Mouse (Mus musculus) heart, embryonic 10.5 days (tissue): ENCODE measurements around the gene Zfp956. TPM values are rescaled to one million over a fixed set of nuclear protein-coding genes. Genes with fewer than 3 reads are reported as not detected.
"Not testable (repeated sequence)": the region's sequence is repeated elsewhere in the genome, so short reads cannot be mapped to it uniquely, and the experiment has no call there.

Source experiments
- DNase-seq: peaks from one replicate; pipeline ENCODE4 v3.0.0-alpha.2; 2017; ENCODE audit warnings: low spot score
- H3K27ac ChIP-seq: fragments of 300-500 bp; sonication (generic); 2 replicates; pipeline ENCODE4 v1.5.1; 2016; ENCODE audit warnings: mild to moderate bottlenecking
- H3K27me3 ChIP-seq: fragments of 300-500 bp; sonication (generic); 2 replicates; pipeline ENCODE4 v1.6.1; 2016; ENCODE audit warnings: mild to moderate bottlenecking; ENCODE audit not compliant: poor library complexity, insufficient read depth, severe bottlenecking
- H3K36me3 ChIP-seq: fragments of 300-500 bp; sonication (generic); 2 replicates; pipeline ENCODE4 v1.6.1; 2016; ENCODE audit warnings: mild to moderate bottlenecking, moderate library complexity
- H3K4me1 ChIP-seq: fragments of 300-500 bp; sonication (generic); 2 replicates; pipeline ENCODE4 v1.6.1; 2016; ENCODE audit warnings: mild to moderate bottlenecking
- H3K4me3 ChIP-seq: fragments of 300-500 bp; sonication (generic); 2 replicates; pipeline ENCODE4 v1.5.1; 2016; ENCODE audit warnings: mild to moderate bottlenecking, moderate library complexity
- H3K9me3 ChIP-seq: fragments of 300-500 bp; sonication (generic); 2 replicates; pipeline ENCODE4 v1.6.1; 2016; ENCODE audit warnings: mild to moderate bottlenecking, moderate library complexity
- WGBS: fragments of 180-500 bp; shearing (Covaris S2); methylation state at CpG from one replicate; pipeline ENCODE4 v1.1.7; 2016; 5-methylcytosine and 5-hydroxymethylcytosine counted together
- polyA plus RNA-seq: library from polyadenylated mRNA; unstranded; fragments of >200 nt; fragmentation: Nextera tagmentation; extraction: Ambion mirVana; gene quantifications from 2 replicates; pipeline ENCODE4 v1.2.1, GENCODE M21; 2016

Gene Zfp956
- polyA plus RNA-seq, 1 experiment from 2014 or later: 4.9 TPM

- Histone ChIP-seq H3K4me1 (peaks cover 9% of the 10 kb centered on the region), H3K36me3 (no peaks in the 10 kb centered on the region), H3K4me3 (peak within 1 kb of the TSS; percentile 79), H3K9me3 (no peaks in the 10 kb centered on the region), H3K27me3 (no peaks in the 10 kb centered on the region), H3K27ac (peak within 1 kb of the TSS; percentile 95)
- 1% methylated on average over 67 of the region's 67 CpGs for WGBS
- DNase-seq: peak; percentile 96
Measured at GRCm38 (mm10) chr6:47920447-47921340, 32.5 kb upstream of the Zfp956 start, which contains the start of gene Zfp212. TSS of gene Zfp212 (plus strand) at chr6:47920476.

GRCm38 (mm10) chr6:47942461-47942860 lies 10.7 kb upstream of the Zfp956 start:
- Histone ChIP-seq H3K27ac (peak overlapping the region; percentile 89; the same call in 1 of the 2 replicates), H3K36me3 (peaks cover 16% of the 10 kb centered on the region), H3K4me1 (peaks cover 9% of the 10 kb centered on the region), H3K4me3 (peak overlapping the region; percentile 68), H3K9me3 (no peaks in the 10 kb centered on the region), H3K27me3 (no peaks in the 10 kb centered on the region)
- no peak for DNase-seq
- 46% methylated on average over 12 of the region's 12 CpGs for WGBS

- H3K4me1 ChIP-seq: peaks cover 9% of the 10 kb centered on the region
- no peaks in the 10 kb centered on the region for H3K27me3 ChIP-seq
- H3K36me3 ChIP-seq: peaks cover 16% of the 10 kb centered on the region
- 10% methylated on average over 64 of the region's 64 CpGs for WGBS
- H3K4me3 ChIP-seq: peak overlapping the region; percentile 68
- no peaks in the 10 kb centered on the region for H3K9me3 ChIP-seq
- peak overlapping the region; percentile 89 for H3K27ac ChIP-seq
- peak; percentile 90 for DNase-seq
Measured at GRCm38 (mm10) chr6:47943021-47943691, 10.0 kb upstream of the Zfp956 start.

DNA sequence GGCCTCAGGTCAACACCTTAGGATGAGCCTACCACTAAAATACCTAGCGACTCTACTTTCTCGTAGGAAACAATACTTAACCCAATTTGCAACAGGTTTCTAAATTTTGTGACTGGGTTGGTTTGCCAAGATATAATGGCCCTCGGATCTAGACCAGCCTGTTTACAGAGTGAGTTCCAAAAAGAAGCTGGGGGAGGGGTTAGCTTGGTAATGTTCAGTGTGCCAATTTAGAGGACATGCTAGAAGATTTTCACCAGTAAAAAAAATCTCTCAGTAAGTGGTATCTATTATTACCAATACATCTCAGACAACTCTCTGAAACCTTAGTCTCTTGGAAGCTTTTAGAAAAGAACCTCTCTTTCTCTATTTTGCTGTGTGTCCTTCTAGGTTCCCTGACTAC lies 9.5 kb upstream of the Zfp956 start:
- DNase-seq: no peak
- Histone ChIP-seq H3K27ac (peak overlapping the region; percentile 89; the same call in 1 of the 2 replicates), H3K4me3 (peak overlapping the region; percentile 68), H3K4me1 (peaks cover 9% of the 10 kb centered on the region), H3K36me3 (peaks cover 16% of the 10 kb centered on the region), H3K27me3 (no peaks in the 10 kb centered on the region), H3K9me3 (no peaks in the 10 kb centered on the region)
- WGBS: 85% methylated on average over 3 of the region's 3 CpGs

- Histone ChIP-seq H3K36me3 (peaks cover 16% of the 10 kb centered on the region), H3K4me3 (no peak overlapping the region), H3K9me3 (no peaks in the 10 kb centered on the region), H3K27me3 (peaks cover 27% of the 10 kb centered on the region), H3K4me1 (peaks cover 9% of the 10 kb centered on the region), H3K27ac (no peak overlapping the region)
- WGBS: 95% methylated on average over 4 of the region's 4 CpGs
- no peak for DNase-seq
Measured at GRCm38 (mm10) chr6:47947388-47947787, 5.8 kb upstream of the Zfp956 start.

GRCm38 (mm10) chr6:47954425-47954824 lies 1.2 kb downstream of the Zfp956 start:
- DNase-seq: no peak
- H3K27ac ChIP-seq: no peak overlapping the region
- H3K4me1 ChIP-seq: 0 out of 2 replicates have a peak, but pooled peaks cover 5% of the 10 kb centered on the region
- 0 out of 2 replicates have a peak, but pooled peaks cover 4% of the 10 kb centered on the region for H3K36me3 ChIP-seq
- H3K4me3 ChIP-seq: no peak overlapping the region
- 91% methylated on average over 3 of the region's 3 CpGs for WGBS
- no peaks in the 10 kb centered on the region for H3K9me3 ChIP-seq
- peaks cover 51% of the 10 kb centered on the region for H3K27me3 ChIP-seq

- Histone ChIP-seq H3K27me3 (peaks cover 24% of the 10 kb centered on the region), H3K4me3 (no peak overlapping the region), H3K36me3 (0 out of 2 replicates have a peak, but pooled peaks cover 4% of the 10 kb centered on the region), H3K27ac (no peak overlapping the region), H3K9me3 (no peaks in the 10 kb centered on the region), H3K4me1 (0 out of 2 replicates have a peak, but pooled peaks cover 5% of the 10 kb centered on the region)
- DNase-seq: no peak
Measured at GRCm38 (mm10) chr6:47957816-47958215, 4.6 kb downstream of the Zfp956 start.

GRCm38 (mm10) chr6:47960685-47961421 lies 7.7 kb downstream of the Zfp956 start:
- WGBS: 83% methylated on average over 6 of the region's 6 CpGs
- Histone ChIP-seq H3K27me3 (peaks cover 38% of the 10 kb centered on the region; the same call in 1 of the 2 replicates), H3K9me3 (no peaks in the 10 kb centered on the region), H3K36me3 (peaks cover 16% of the 10 kb centered on the region), H3K4me3 (no peak overlapping the region), H3K4me1 (no peaks in the 10 kb centered on the region), H3K27ac (no peak overlapping the region)
- no peak for DNase-seq

DNA sequence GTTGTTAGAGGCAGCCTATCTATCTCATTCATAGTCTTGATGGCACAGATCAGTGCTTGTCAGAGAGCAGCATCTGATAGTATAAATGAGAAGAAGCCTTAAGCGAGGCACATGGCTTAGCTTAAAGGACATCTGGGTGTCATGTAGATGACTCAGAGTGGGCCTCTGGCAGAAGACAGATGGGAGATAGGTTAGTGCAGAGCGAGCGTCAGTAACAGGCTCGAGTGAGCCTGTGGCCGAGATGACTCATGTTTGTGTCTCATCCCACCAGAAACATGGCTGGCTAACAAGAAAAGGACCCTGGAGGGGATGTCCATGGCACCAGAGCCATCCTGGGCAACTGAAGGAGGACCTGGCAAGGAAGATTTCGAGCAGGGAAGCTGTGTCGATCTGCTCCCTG lies 9.9 kb downstream of the Zfp956 start:
- Histone ChIP-seq H3K4me1 (no peaks in the 10 kb centered on the region), H3K27ac (no peak overlapping the region), H3K27me3 (peaks cover 32% of the 10 kb centered on the region; the same call in 1 of the 2 replicates), H3K9me3 (no peaks in the 10 kb centered on the region), H3K4me3 (no peak overlapping the region), H3K36me3 (peaks cover 12% of the 10 kb centered on the region)
- 67% methylated on average over 7 of the region's 7 CpGs for WGBS
- no peak for DNase-seq

DNA sequence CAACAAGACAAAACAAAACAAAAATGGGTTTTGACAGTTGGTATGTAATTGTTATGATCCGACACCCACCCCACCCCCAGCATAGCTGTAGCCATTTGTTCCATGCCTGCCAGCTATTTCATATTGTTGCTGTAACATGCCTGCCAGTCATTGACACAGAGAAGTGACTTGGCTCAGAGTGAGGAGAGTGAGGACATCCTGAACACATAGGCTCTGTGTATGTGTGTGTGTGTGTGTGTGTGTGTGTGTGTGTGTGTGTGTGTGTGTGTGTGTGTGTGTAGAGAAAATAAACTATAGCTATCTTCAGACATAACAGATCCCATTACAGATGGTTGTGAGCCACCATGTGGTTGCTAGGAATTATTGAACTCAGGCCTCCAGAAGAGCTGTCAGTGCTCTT lies 15.0 kb downstream of the Zfp956 start:
- Histone ChIP-seq H3K27me3 (peaks cover 35% of the 10 kb centered on the region; the same call in 1 of the 2 replicates), H3K36me3 (peaks cover 10% of the 10 kb centered on the region)
- H3K4me1 ChIP-seq, H3K4me3 ChIP-seq, DNase-seq, H3K27ac ChIP-seq, H3K9me3 ChIP-seq: not testable (repeated sequence)
- WGBS: 70% methylated on average over 1 of the region's 1 CpGs

DNA sequence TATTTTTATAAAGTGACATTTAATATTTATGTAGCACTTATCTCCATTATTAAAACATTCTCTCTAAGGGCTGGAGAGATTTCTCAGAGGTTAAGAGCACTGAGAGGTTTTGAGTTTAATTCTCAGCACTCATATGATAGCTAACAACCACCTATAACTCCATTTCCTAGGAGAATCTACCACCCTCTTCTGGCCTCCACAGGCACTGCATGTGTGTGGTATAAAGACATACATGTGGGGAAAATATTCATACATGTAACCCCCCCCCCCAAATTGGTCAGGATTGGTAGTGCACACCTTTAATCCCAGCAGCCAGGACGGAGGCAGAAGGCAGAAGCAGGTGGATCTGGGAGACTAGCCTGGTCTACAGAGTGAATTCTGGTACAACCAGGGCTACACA lies 21.4 kb downstream of the Zfp956 start:
- H3K4me3 ChIP-seq: no peak overlapping the region
- no peaks in the 10 kb centered on the region for H3K9me3 ChIP-seq
- no peaks in the 10 kb centered on the region for H3K36me3 ChIP-seq
- peaks cover 46% of the 10 kb centered on the region for H3K27me3 ChIP-seq
- 80% methylated on average over 1 of the region's 1 CpGs for WGBS
- DNase-seq: no peak
- no peaks in the 10 kb centered on the region for H3K4me1 ChIP-seq
- H3K27ac ChIP-seq: no peak overlapping the region

DNA sequence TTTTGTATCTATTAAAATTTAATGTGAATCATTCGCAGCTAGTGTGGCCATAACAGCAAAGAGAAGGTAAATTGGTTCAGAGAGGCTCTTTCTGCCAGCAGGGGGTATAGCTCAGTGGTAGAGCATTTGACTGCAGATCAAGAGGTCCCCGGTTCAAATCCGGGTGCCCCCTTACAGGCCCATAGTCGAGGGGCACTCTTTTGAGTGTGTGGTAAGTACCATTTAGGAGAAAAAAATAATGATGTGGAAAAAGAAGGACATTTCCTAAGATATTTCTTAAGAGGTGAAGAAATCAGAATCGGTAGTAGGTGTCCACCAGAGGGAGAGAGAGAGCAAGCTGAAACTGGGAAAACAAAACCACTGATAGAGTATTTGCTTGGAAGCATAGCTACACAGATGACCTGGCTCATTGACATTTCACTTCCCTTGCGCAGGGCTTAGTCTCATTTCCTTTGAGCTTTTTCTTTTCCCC lies 25.7 kb downstream of the Zfp956 start:
- Histone ChIP-seq H3K27ac (no peak overlapping the region), H3K9me3 (no peaks in the 10 kb centered on the region), H3K27me3 (peaks cover 52% of the 10 kb centered on the region), H3K36me3 (no peaks in the 10 kb centered on the region), H3K4me1 (no peaks in the 10 kb centered on the region), H3K4me3 (no peak overlapping the region)
- WGBS: 14% methylated on average over 6 of the region's 6 CpGs
- peak; percentile 88 for DNase-seq
